Mouse (Mus musculus) liver, embryonic 14.5 days (tissue): Measurements from ENCODE around the gene Mms19. TPM values are rescaled to one million over a fixed set of nuclear protein-coding genes. Genes with fewer than 3 reads are reported as not detected.
A peak's percentile ranks its signal among the peaks of the same experiment; 100 is the strongest.

ENCODE experiments used
- ATAC-seq: fragments of 200-750 bp; cut with Nextera tagmentation; 2 replicates; pipeline ENCODE4 v1.8.0; 2017; ENCODE audit warnings: moderate number of reproducible peaks, mild to moderate bottlenecking, moderate library complexity; ENCODE audit not compliant: insufficient read depth
- DNase-seq, 3 experiments: peaks; one replicate each; pipeline ENCODE4 v3.0.0-alpha.2; 2012 to 2013; ENCODE audit warnings: low read depth in 3 of 3, low spot score in 3 of 3
- H3K27ac ChIP-seq: fragments of 300-500 bp; sonication (generic); 2 replicates; pipeline ENCODE4 v1.5.1; 2014; ENCODE audit warnings: moderate library complexity, mild to moderate bottlenecking, control low read depth, inconsistent platforms
- H3K27me3 ChIP-seq: fragments of 300-500 bp; sonication (generic); 2 replicates; pipeline ENCODE4 v1.6.1; 2014; ENCODE audit warnings: mild to moderate bottlenecking, low read length, moderate library complexity; ENCODE audit not compliant: control insufficient read depth, insufficient read depth
- H3K36me3 ChIP-seq: fragments of 300-500 bp; sonication (generic); replicated peaks from 2 replicates; pipeline ENCODE4 v1.6.1; 2014; ENCODE audit warnings: low read depth; ENCODE audit not compliant: control insufficient read depth, insufficient read depth
- H3K4me1 ChIP-seq, 2 experiments: fragments of 200-500 bp in 1 of 2; fragments of 300-500 bp in 1 of 2; sonication (generic) in 1 of 2; replicated peaks; 2 replicates each; pipeline ENCODE4 v1.6.1; 2012 to 2014; ENCODE audit warnings: antibody characterized with exemption in 1 of 2, inconsistent platforms in 1 of 2, low read length in 1 of 2; ENCODE audit not compliant: control insufficient read depth in 2 of 2, insufficient read depth in 2 of 2
- H3K4me2 ChIP-seq: fragments of 300-500 bp; sonication (generic); 2 replicates; pipeline ENCODE4 v1.6.1; 2014; ENCODE audit warnings: low read depth, mild to moderate bottlenecking, control low read depth, moderate library complexity
- H3K4me3 ChIP-seq, 2 experiments: fragments of 200-500 bp in 1 of 2; fragments of 300-500 bp in 1 of 2; sonication (generic) in 1 of 2; 2 replicates each; pipeline ENCODE4 v1.5.1; 2012 to 2014; ENCODE audit warnings: low read depth in 2 of 2, low read length in 2 of 2, mild to moderate bottlenecking in 2 of 2, control low read depth in 1 of 2, inconsistent platforms in 1 of 2, moderate library complexity in 1 of 2; ENCODE audit not compliant: insufficient read depth in 1 of 2
- H3K9ac ChIP-seq: fragments of 300-500 bp; sonication (generic); replicated peaks from 2 replicates; pipeline ENCODE4 v1.6.1; 2014; ENCODE audit warnings: mild to moderate bottlenecking, control low read depth, moderate library complexity
- H3K9me3 ChIP-seq: fragments of 300-500 bp; sonication (generic); 2 replicates; pipeline ENCODE4 v1.6.1; 2016; ENCODE audit warnings: low read length, mixed read lengths; ENCODE audit not compliant: control insufficient read depth
- CTCF ChIP-seq: IDR thresholded peaks from 2 replicates; pipeline ENCODE4 v1.5.1; 2016; ENCODE audit warnings: antibody characterized with exemption, low read depth, control low read depth
- EP300 ChIP-seq: IDR thresholded peaks from 2 replicates; pipeline ENCODE4 v1.6.1; 2016; ENCODE audit warnings: antibody characterized with exemption, low read depth
- WGBS: fragments of 180-500 bp; shearing (Covaris S2); extraction: QIAGEN DNeasy Blood & Tissue Kit; methylation state at CpG from one replicate; pipeline ENCODE4 v1.1.7; 2014; ENCODE audit not compliant: insufficient replicate concordance; 5-methylcytosine and 5-hydroxymethylcytosine counted together
- polyA plus RNA-seq, 2 experiments: library from polyadenylated mRNA; depleted of rRNA in 1 of 2; stranded (reverse) in 1 of 2; unstranded in 1 of 2; fragments of >200 nt; fragmentation: Nextera tagmentation in 1 of 2; extraction: Ambion mirVana in 1 of 2; gene quantifications; 2 replicates each; pipeline versions ENCODE4 v1.2.1 to v1.2.3; 2012 to 2014

The Mms19 gene
- polyA plus RNA-seq, 2 experiments: 10.8 to 18.2 TPM

GRCm38 (mm10) chr19:41908736-41909135 lies 72.2 kb downstream of the Mms19 start:
- no peak overlapping the region for H3K4me2 ChIP-seq
- ATAC-seq (no peak), DNase-seq (no peak)
- peaks cover 34 to 37% of the 10 kb centered on the region in 2 experiments for H3K4me1 ChIP-seq
- no peak for TF ChIP-seq EP300
- TF ChIP-seq CTCF: no peak
- 79% methylated on average over 3 of the region's 3 CpGs for WGBS
- H3K4me3 ChIP-seq: no peak overlapping the region
- no peaks in the 10 kb centered on the region for H3K36me3 ChIP-seq
- H3K27ac ChIP-seq: no peak overlapping the region
- H3K9ac ChIP-seq: no peak overlapping the region
- H3K9me3 ChIP-seq: no peaks in the 10 kb centered on the region
- H3K27me3 ChIP-seq: no peaks in the 10 kb centered on the region

- no peak overlapping the region for H3K4me3 ChIP-seq
- H3K4me2 ChIP-seq: peak overlapping the region; percentile 56
- H3K27ac ChIP-seq: peak overlapping the region; percentile 72
- H3K9ac ChIP-seq: peak overlapping the region; percentile 41
- no peak for DNase-seq
- peak; percentile 12; the same call in 1 of the 2 replicates for ATAC-seq
- H3K27me3 ChIP-seq: no peaks in the 10 kb centered on the region
- 28% methylated on average over 8 of the region's 8 CpGs for WGBS
- no peaks in the 10 kb centered on the region for H3K36me3 ChIP-seq
- H3K9me3 ChIP-seq: no peaks in the 10 kb centered on the region
- peak; percentile 57 for TF ChIP-seq EP300
- no peak for TF ChIP-seq CTCF
- H3K4me1 ChIP-seq: peaks cover 23 to 32% of the 10 kb centered on the region in 2 experiments
Observed at GRCm38 (mm10) chr19:41907079-41907760, 73.7 kb downstream of the Mms19 start.

DNA sequence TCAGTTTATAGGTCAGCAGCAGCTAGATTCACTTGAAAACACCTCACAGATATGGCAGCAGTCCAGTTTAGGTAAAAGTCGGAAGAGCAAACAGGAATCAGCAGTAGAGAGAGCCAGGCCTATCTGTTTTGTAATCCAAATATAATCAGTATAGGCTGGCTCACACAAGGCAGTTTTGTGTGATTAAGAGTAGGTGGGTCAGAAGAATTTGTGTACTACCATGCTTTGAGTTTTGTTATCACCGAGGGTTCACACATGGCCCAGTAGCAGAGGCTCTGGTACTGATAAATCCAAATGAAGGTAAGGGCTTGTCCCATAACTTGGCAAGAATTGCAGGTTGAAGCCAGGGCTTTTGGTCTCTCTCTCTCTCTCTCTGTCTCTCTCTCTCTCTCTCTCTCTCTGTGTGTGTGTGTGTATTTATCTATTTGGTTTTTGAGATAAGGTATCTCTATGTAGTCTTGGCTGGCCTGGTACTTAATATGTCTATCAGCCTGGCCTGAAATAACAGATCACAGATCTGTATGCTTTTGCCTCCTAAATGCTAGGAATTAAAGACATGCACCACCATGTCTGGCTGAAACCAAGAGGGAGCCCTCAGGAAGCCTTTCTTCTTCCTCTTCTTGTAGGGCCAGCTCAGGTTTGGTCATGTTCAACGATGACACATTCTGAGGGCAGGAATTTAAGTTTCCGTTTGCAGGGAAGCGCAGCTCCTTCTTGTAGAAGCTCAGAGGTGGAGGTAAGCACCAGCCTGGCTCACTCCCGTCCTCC lies 74.5 kb downstream of the Mms19 start:
- no peaks in the 10 kb centered on the region for H3K9me3 ChIP-seq
- peak in 2 of 3 experiments; percentile 37 to 50 for DNase-seq
- H3K4me2 ChIP-seq: peak overlapping the region; percentile 56
- H3K27me3 ChIP-seq: no peaks in the 10 kb centered on the region
- H3K9ac ChIP-seq: peak overlapping the region; percentile 41
- H3K4me1 ChIP-seq: peaks cover 23 to 32% of the 10 kb centered on the region in 2 experiments
- no peaks in the 10 kb centered on the region for H3K36me3 ChIP-seq
- 19% methylated on average over 6 of the region's 6 CpGs for WGBS
- H3K4me3 ChIP-seq: no peak overlapping the region
- peak; percentile 78 for ATAC-seq
- TF ChIP-seq EP300 (peak; percentile 72), CTCF (no peak)
- H3K27ac ChIP-seq: peak overlapping the region; percentile 72

- ATAC-seq (no peak), DNase-seq (no peak)
- H3K27me3 ChIP-seq: no peaks in the 10 kb centered on the region
- no peaks in the 10 kb centered on the region for H3K9me3 ChIP-seq
- WGBS: 80% methylated on average over 2 of the region's 2 CpGs
- no peak overlapping the region for H3K4me3 ChIP-seq
- no peak overlapping the region for H3K9ac ChIP-seq
- H3K27ac ChIP-seq: no peak overlapping the region
- H3K4me2 ChIP-seq: no peak overlapping the region
- H3K36me3 ChIP-seq: no peaks in the 10 kb centered on the region
- TF ChIP-seq CTCF (no peak), EP300 (no peak)
- H3K4me1 ChIP-seq: peaks cover 23 to 35% of the 10 kb centered on the region in 2 experiments
Observed at GRCm38 (mm10) chr19:41905246-41905645, 75.7 kb downstream of the Mms19 start.
